Mouse (Mus musculus) intestine, embryonic 16.5 days (tissue): ENCODE data around the gene Bahd1. TPM values are rescaled to one million over a fixed set of nuclear protein-coding genes. Genes with fewer than 3 reads are reported as not detected.

ENCODE experiments used
- polyA plus RNA-seq: library from polyadenylated mRNA; unstranded; fragments of >200 nt; fragmentation: Nextera tagmentation; extraction: Ambion mirVana; gene quantifications from 2 replicates; pipeline ENCODE4 v1.2.1, GENCODE M21; 2015

Bahd1 gene
- polyA plus RNA-seq, 1 experiment from 2014 or later, result 3.6 TPM

Other genes with a start within 250 kb of the Bahd1 start
- gene Pak6, start 237.1 kb upstream of the Bahd1 start, polyA plus RNA-seq, result 1.8 and 2.0 TPM in 2 replicates
- 0.15 and 0.22 TPM in 2 replicates for gene Ankrd63, start 196.4 kb upstream of the Bahd1 start, polyA plus RNA-seq
- gene Plcb2, start 171.9 kb upstream of the Bahd1 start, polyA plus RNA-seq, result 0.99 and 1.3 TPM in 2 replicates
- 21.9 and 24.1 TPM in 2 replicates for gene Inafm2, start 154.6 kb upstream of the Bahd1 start, polyA plus RNA-seq
- 0.93 and 1.2 TPM in 2 replicates for gene Ccdc9b, start 137.7 kb upstream of the Bahd1 start, polyA plus RNA-seq
- 66.6 and 66.9 TPM in 2 replicates for gene Phgr1, start 127.6 kb upstream of the Bahd1 start, polyA plus RNA-seq
- gene Disp2, start 120.7 kb upstream of the Bahd1 start, polyA plus RNA-seq, result 2.2 and 2.3 TPM in 2 replicates
- 78.5 and 85.7 TPM in 2 replicates for gene Knstrn, start 86.4 kb upstream of the Bahd1 start, polyA plus RNA-seq
- gene Ivd, start 38.4 kb upstream of the Bahd1 start, polyA plus RNA-seq, result 41.9 and 51.3 TPM in 2 replicates
- gene Chst14, start 26.1 kb downstream of the Bahd1 start, polyA plus RNA-seq, result 16.1 and 16.6 TPM in 2 replicates
- gene Ccdc32, start 129.0 kb downstream of the Bahd1 start, polyA plus RNA-seq, result 37.6 and 39.9 TPM in 2 replicates
- 3.9 TPM in 2 replicates for gene Rpusd2, start 134.4 kb downstream of the Bahd1 start, polyA plus RNA-seq
- gene Knl1, start 146.7 kb downstream of the Bahd1 start, polyA plus RNA-seq, result 28.3 and 37.8 TPM in 2 replicates
- 33.1 and 41.2 TPM in 2 replicates for gene Rad51, start 212.4 kb downstream of the Bahd1 start, polyA plus RNA-seq